Mouse (Mus musculus) thymus, adult 2 months (tissue): ENCODE data around the gene Slc1a4.

Source experiments
- CTCF ChIP-seq: fragments of 200-500 bp; IDR thresholded peaks from 2 replicates; pipeline ENCODE4 v1.5.1; 2012; ENCODE audit warnings: mild to moderate bottlenecking, control low read depth, low read length, moderate library complexity, borderline replicate concordance; ENCODE audit not compliant: control insufficient read depth, poor library complexity, insufficient read depth; ENCODE audit errors: extremely low read depth
- POLR2A ChIP-seq: fragments of 200-500 bp; IDR thresholded peaks from 2 replicates; pipeline ENCODE4 v1.6.1; 2012; ENCODE audit warnings: mild to moderate bottlenecking, low read length, control low read depth, moderate library complexity; ENCODE audit not compliant: control insufficient read depth, poor library complexity, insufficient read depth; ENCODE audit errors: extremely low read depth

GRCm38 (mm10) chr11:20309044-20309443 lies 23.5 kb downstream of the Slc1a4 start:
- no peak for TF ChIP-seq CTCF
- TF ChIP-seq POLR2A: no peak
